Mouse (Mus musculus) spleen, adult 2 months (tissue): ENCODE results near the gene Katna1.

Experiments
- CTCF ChIP-seq: fragments of 200-500 bp; IDR thresholded peaks from 2 replicates; pipeline ENCODE4 v1.5.1; 2011; ENCODE audit warnings: mild to moderate bottlenecking, inconsistent platforms; ENCODE audit not compliant: insufficient read depth, insufficient read length, insufficient replicate concordance; ENCODE audit errors: extremely low read depth
- POLR2A ChIP-seq: fragments of 200-500 bp; IDR thresholded peaks from 2 replicates; pipeline ENCODE4 v1.6.1; 2011; ENCODE audit warnings: low read depth, low read length, inconsistent platforms

DNA sequence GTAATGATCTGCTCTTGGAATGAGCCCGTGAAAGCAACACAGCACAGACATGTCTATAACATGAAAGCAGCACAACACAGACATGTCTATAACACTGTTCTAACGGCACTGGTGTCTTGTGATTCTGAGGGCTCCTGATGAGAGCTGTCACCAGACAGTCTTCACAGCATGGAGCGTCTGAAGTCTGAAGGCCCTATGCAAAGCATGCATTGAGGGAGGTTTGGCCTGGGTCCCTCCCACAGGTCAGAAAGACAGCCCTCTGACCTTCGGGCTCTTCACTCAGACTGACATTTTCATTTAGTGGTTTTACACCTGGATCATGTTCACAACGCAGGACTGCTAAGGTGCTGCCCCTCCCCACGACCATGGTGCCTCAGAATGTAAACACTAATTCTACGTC is 10.7 kb upstream of the Katna1 start:
- no peak for TF ChIP-seq POLR2A
- TF ChIP-seq CTCF: no peak
